Mouse (Mus musculus) lung, embryonic 16.5 days (tissue): ENCODE measurements around the gene Sult6b2. TPM values are rescaled to one million over a fixed set of nuclear protein-coding genes. Genes with fewer than 3 reads are reported as not detected.

Experiments
- ATAC-seq: fragments of 200-750 bp; cut with Nextera tagmentation; 2 replicates; pipeline ENCODE4 v1.8.0; 2017; ENCODE audit warnings: low read depth, mild to moderate bottlenecking, moderate library complexity
- H3K27ac ChIP-seq: fragments of 300-500 bp; sonication (generic); 2 replicates; pipeline ENCODE4 v1.5.1; 2014; ENCODE audit warnings: mild to moderate bottlenecking, control low read depth, low read length
- H3K27me3 ChIP-seq: fragments of 300-500 bp; sonication (generic); 2 replicates; pipeline ENCODE4 v1.6.1; 2014; ENCODE audit warnings: low read depth, low read length, mixed read lengths; ENCODE audit not compliant: control insufficient read depth, insufficient read depth
- H3K36me3 ChIP-seq: fragments of 300-500 bp; sonication (generic); 2 replicates; pipeline ENCODE4 v1.6.1; 2014; ENCODE audit warnings: low read length; ENCODE audit not compliant: control insufficient read depth, insufficient read depth
- H3K4me1 ChIP-seq: fragments of 300-500 bp; sonication (generic); replicated peaks from 2 replicates; pipeline ENCODE4 v1.6.1; 2014; ENCODE audit warnings: low read length, mixed read lengths; ENCODE audit not compliant: control insufficient read depth, insufficient read depth
- H3K4me2 ChIP-seq: fragments of 300-500 bp; sonication (generic); 2 replicates; pipeline ENCODE4 v1.6.1; 2014; ENCODE audit warnings: low read depth, low read length, control low read depth
- H3K4me3 ChIP-seq: fragments of 300-500 bp; sonication (generic); 2 replicates; pipeline ENCODE4 v1.5.1; 2014; ENCODE audit warnings: mild to moderate bottlenecking, low read length, control low read depth
- H3K9ac ChIP-seq: fragments of 300-500 bp; sonication (generic); 2 replicates; pipeline ENCODE4 v1.6.1; 2014; ENCODE audit warnings: low read length, control low read depth
- H3K9me3 ChIP-seq: fragments of 300-500 bp; sonication (generic); 2 replicates; pipeline ENCODE4 v1.6.1; 2016; ENCODE audit warnings: low read length; ENCODE audit not compliant: control insufficient read depth
- WGBS: fragments of 180-500 bp; shearing (Covaris S2); extraction: QIAGEN DNeasy Blood & Tissue Kit; methylation state at CpG from one replicate; pipeline ENCODE4 v1.1.7; 2014; 5-methylcytosine and 5-hydroxymethylcytosine counted together
- polyA plus RNA-seq: library from polyadenylated mRNA; unstranded; fragments of >200 nt; fragmentation: Nextera tagmentation; extraction: Ambion mirVana; gene quantifications from 2 replicates; pipeline ENCODE4 v1.2.1, GENCODE M21; 2015

Gene Sult6b2
- polyA plus RNA-seq, 1 experiment from 2014 or later, result not detected

DNA sequence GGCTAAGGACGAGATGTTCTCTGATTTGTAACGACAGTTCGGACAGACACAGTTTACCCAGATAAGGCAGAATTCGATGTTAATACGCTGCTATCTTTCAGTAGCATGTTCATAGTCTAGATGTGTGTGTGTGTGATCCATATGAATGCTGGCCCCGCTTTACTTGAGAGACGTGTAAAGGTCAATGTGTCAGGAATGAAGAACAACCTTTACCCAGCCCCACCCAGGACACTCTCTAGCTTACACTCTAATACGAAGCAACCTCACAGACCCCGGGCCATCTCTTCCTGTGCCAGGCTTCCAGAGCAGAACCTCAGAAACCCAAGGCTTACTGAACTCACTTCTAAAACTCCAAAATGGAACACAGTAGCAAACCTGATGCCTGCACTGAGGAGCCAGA is 5.5 kb downstream of the Sult6b2 start:
- Histone ChIP-seq H3K27me3 (no peaks in the 10 kb centered on the region), H3K4me3 (no peak overlapping the region), H3K27ac (no peak overlapping the region), H3K9me3 (no peaks in the 10 kb centered on the region), H3K4me1 (peaks cover under 1% of the 10 kb centered on the region; the same call in 1 of the 2 replicates), H3K36me3 (no peaks in the 10 kb centered on the region), H3K9ac (no peak overlapping the region), H3K4me2 (no peak overlapping the region)
- no peak for ATAC-seq
- 82% methylated on average over 9 of the region's 9 CpGs for WGBS

DNA sequence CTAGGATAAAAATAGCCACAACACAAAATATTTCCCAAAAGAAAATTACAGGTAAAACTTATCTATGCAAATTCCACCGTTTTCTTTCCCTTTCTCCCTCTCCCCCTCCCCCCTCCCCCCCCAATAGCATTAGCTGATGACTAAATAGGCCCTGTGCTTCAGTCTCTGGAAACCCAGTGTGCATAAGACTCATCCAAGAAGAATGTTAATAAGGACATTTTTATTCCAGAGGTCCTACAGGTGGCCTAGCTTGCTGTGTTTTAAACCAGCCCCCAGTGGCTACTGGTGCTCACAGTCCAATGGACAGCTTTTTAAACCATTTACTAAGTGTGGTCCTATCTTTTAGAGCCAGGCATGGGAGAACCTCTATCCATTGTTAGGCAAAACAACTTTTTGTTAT is 6.3 kb downstream of the Sult6b2 start:
- no peaks in the 10 kb centered on the region for H3K9me3 ChIP-seq
- H3K27me3 ChIP-seq, result no peaks in the 10 kb centered on the region
- H3K4me2 ChIP-seq, result no peak overlapping the region
- 79% methylated on average over 1 of the region's 1 CpGs for whole genome bisulfite sequencing
- no peak overlapping the region for H3K4me3 ChIP-seq
- H3K9ac ChIP-seq, result no peak overlapping the region
- H3K27ac ChIP-seq, result no peak overlapping the region
- ATAC-seq, result no peak
- H3K4me1 ChIP-seq, result peaks cover 5% of the 10 kb centered on the region
- H3K36me3 ChIP-seq, result no peaks in the 10 kb centered on the region

DNA sequence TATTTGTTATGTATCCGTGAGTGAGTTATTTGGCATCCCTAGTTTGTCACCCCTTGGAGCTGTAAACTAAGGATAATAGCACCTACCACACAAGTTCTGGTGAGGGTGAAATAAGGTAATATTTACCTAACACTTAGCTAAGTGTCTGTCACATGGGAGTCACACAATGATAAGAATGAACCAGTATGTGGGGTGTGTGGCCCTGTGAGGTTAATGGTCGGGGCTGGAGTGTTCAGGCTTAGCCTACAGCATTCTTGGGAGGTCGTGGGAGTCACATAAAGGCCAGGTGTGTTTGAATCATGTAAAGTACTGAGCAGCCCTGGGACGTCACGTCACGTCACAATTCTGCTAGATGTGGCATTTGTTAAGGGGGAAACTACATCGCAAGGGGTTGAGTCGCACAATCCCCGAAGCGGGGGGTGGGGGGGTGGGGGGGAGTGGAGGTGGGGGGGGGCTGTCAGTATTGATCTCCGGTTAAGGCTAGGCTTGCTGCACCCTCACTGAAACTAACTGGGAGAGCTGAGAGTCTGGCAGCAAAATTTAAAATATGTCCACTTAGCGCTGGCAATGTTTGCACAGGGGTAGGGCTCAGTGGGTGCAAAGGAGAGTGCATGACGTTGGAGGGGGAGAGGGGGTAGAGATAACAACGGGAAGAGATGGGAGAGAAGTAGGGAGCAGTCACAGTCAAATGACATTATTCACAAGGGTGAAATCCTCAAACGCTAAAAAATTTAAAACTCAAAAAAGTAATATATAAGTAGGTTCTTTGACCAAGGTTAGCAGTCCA is 8.5 kb downstream of the Sult6b2 start:
- Histone ChIP-seq H3K27me3 (no peaks in the 10 kb centered on the region), H3K4me1 (peaks cover 5% of the 10 kb centered on the region), H3K27ac (no peak overlapping the region), H3K4me3 (no peak overlapping the region), H3K9ac (no peak overlapping the region), H3K4me2 (peak overlapping the region; percentile 14; the same call in 1 of the 2 replicates), H3K36me3 (no peaks in the 10 kb centered on the region), H3K9me3 (no peaks in the 10 kb centered on the region)
- ATAC-seq, result peak; percentile 85
- WGBS, result 23% methylated on average over 15 of the region's 15 CpGs

DNA sequence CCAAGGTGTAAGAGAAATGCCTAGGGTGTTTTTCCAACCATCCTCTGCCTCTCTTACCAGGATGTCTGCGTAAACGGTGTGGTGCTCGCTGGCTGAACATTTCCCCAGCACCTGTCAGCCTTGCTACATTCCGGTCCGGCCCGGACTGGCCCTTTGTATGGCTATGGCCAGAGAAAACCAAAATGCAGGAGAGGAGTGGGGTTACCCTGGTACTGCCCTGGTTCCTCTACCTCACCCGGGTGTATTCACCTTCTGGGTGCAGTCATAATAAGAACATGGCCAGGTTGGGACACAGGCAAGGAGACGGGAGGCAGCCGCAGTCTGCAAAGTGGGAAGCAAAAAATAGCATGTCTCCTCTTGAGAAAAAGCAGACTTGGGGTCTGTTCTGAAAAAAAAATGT is 9.2 kb downstream of the Sult6b2 start:
- WGBS, result 56% methylated on average over 9 of the region's 9 CpGs
- Histone ChIP-seq H3K27me3 (no peaks in the 10 kb centered on the region), H3K36me3 (no peaks in the 10 kb centered on the region), H3K4me1 (peaks cover 5% of the 10 kb centered on the region), H3K4me3 (no peak overlapping the region), H3K9me3 (no peaks in the 10 kb centered on the region), H3K9ac (no peak overlapping the region), H3K27ac (no peak overlapping the region), H3K4me2 (no peak overlapping the region)
- ATAC-seq, result no peak

DNA sequence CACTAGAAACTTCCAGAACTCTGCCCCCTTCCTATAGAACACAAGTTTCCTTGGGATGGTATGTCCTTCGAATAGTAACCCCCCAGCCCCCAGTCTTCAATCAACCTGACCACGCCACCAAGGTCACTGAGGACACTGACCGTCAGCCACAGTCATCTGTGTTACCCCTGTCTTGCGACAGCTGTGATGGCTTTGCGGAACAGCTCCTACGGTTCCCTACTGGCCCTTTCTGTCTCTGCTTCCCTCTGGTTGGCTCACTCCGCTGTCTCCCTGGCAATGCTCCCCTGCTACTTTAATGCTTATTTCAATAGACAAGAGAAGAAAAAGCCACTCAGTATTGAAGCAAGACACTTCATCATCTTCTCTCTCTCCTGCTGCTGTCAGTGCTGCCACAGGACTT is 10.8 kb downstream of the Sult6b2 start:
- Histone ChIP-seq H3K36me3 (no peaks in the 10 kb centered on the region), H3K4me3 (no peak overlapping the region), H3K4me1 (peaks cover 5% of the 10 kb centered on the region), H3K9me3 (no peaks in the 10 kb centered on the region), H3K4me2 (no peak overlapping the region), H3K27me3 (no peaks in the 10 kb centered on the region), H3K9ac (no peak overlapping the region), H3K27ac (no peak overlapping the region)
- whole genome bisulfite sequencing, result 34% methylated on average over 7 of the region's 7 CpGs
- 0 out of 2 replicates have a peak, but pooled peaks have one; percentile 26 for ATAC-seq

DNA sequence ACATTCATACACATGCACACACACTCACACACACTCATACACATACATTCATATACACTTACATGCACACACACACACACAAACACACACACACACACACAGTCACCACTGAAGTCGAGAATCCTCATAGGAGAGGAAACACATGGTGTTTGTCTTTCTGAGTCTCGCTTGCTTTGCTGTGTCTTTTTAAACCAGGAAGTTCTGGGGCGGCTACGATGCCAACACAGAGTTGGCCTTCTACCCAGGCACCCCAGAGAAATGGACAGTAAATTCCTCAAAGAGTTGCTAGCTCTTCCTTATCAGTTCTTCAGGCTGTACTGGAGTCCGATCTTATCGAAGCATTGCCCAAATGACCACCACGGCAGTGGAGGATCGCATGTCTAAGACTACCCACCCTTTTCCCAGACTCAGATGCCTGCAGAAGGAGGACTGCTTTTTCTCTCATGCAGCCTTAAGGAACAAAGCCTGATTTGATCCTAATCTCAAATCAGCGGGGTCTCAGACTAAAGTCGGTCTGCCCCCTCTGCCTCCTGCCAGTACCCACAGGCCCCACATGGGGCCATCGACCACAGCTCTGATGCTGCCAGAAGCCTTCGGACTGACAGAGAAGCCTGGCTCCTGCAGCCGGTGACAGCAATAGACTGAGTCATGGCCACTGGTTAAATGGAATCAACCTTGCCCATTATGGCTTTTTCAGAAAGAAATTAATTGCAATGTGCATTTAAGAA is 11.9 kb downstream of the Sult6b2 start:
- Histone ChIP-seq H3K4me1 (peaks cover 5% of the 10 kb centered on the region), H3K36me3 (no peaks in the 10 kb centered on the region), H3K27ac (no peak overlapping the region), H3K9me3 (no peaks in the 10 kb centered on the region), H3K4me2 (no peak overlapping the region), H3K4me3 (no peak overlapping the region), H3K9ac (no peak overlapping the region), H3K27me3 (no peaks in the 10 kb centered on the region)
- ATAC-seq, result no peak
- WGBS, result 39% methylated on average over 13 of the region's 13 CpGs

DNA sequence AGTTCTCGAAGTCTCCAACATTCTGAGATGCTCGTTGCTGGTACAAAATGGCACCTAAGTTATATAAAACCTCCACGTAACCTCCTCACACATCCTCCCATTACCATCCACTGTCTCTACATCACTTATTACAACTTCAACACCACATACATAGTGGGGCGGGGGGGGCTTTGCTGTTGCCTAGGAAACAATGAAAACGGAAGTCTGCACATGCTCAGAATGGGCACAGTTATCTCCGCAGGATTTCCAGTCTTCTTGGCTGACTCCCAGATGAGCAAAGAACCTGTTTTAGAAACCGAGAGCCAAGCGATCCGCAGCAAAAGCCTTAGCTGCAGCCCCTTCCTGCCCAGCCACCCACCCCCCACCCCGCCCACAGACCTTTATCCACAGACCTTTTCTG is 14.6 kb downstream of the Sult6b2 start:
- 91% methylated on average over 10 of the region's 10 CpGs for WGBS

DNA sequence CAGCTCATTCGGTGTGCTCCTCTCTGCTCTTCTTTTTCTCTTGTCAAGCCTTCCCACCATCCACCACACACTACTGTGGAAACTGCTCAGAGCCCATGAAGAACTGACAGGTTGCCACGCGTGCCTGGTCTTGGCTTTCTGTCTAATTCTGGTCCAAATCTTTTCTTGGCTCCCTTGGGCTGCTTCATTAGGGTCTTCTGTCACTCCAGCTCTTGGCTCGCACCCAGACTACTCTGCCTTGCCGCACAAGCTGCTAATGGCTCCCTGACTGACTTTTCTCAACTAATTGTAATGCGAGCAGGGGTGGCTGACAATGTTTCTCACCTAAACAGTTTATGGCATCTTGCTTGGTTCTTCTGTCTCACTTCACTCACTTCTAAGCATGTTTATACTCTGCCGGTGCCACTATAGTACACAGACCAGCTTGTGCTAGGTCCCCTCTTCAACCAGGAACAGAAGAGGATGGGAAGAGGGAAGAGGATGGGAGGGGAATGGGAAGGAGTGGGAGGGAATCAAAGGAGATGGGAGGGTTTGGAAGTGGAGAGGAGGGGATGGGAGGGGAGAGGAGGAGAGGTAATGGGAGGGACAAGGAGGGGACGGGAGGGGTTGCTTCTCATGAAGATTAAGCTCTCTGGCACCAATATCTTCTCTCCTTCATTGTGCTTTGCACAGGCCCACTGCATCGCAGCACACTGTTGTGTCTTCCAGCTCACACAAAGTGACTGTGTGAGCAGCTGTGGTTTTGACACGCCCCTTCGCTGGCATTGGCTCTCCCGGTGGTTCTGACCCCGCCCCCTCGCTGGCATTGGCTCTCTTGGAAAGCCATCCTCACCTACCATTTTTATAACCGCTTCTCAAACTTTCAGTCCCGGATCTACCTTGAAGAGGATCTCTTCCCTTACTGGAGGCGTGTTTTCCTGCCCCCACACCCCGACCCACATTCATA is 16.0 kb downstream of the Sult6b2 start:
- Histone ChIP-seq H3K9me3 (no peaks in the 10 kb centered on the region), H3K27ac (no peak overlapping the region), H3K4me3 (no peak overlapping the region), H3K36me3 (no peaks in the 10 kb centered on the region), H3K27me3 (no peaks in the 10 kb centered on the region), H3K4me1 (peaks cover under 1% of the 10 kb centered on the region; the same call in 1 of the 2 replicates), H3K4me2 (peak overlapping the region; percentile 35), H3K9ac (no peak overlapping the region)
- peak; percentile 43; the same call in 1 of the 2 replicates for ATAC-seq
- 47% methylated on average over 18 of the region's 18 CpGs for WGBS

More for the DNA sequence above, 14.6 kb downstream of the Sult6b2 start:
- Histone ChIP-seq H3K9me3 (no peaks in the 10 kb centered on the region), H3K4me2 (no peak overlapping the region), H3K4me3 (no peak overlapping the region), H3K27me3 (no peaks in the 10 kb centered on the region), H3K4me1 (peaks cover 5% of the 10 kb centered on the region), H3K36me3 (no peaks in the 10 kb centered on the region), H3K9ac (no peak overlapping the region), H3K27ac (no peak overlapping the region)
- ATAC-seq, result no peak
